Mouse (Mus musculus): ENCODE measurements around the gene Tmem131l.

GRCm38 (mm10) chr3:84015484-84016016 is 24.4 kb downstream of the Tmem131l start:
- no peak for TF ChIP-seq HCFC1 (IDR thresholded peaks at IDR 0.05; ENCODE audit: borderline replicate concordance, insufficient read depth, low read length)
- no peak for TF ChIP-seq ZNF384 (IDR thresholded peaks at IDR 0.05; ENCODE audit: low read depth, low read length)
- TF ChIP-seq CHD2 (IDR thresholded peaks at IDR 0.05; ENCODE audit: low read depth, low read length): no peak

Measured in ES-E14 (cell line).